Mouse (Mus musculus) layer of hippocampus, adult 8-10 months (tissue): ENCODE data around the gene Hmcn1. TPM values are rescaled to one million over a fixed set of nuclear protein-coding genes. Genes with fewer than 3 reads are reported as not detected.

ENCODE experiments used
- DNase-seq, 2 experiments: peaks; one replicate each; pipeline ENCODE4 v3.0.0; 2022; ENCODE audit warnings: low spot score in 2 of 2
- total RNA-seq, 4 experiments: library from RNA; stranded (reverse); gene quantifications; 2 replicates each; pipeline ENCODE4 v1.2.4; 2022

Gene Hmcn1
- total RNA-seq, 4 experiments from 2014 or later, result 1.3 to 4.3 (median 1.7) TPM

GRCm38 (mm10) chr1:150992711-150993161 lies 499 bp downstream of the Hmcn1 start:
- no peak for DNase-seq

- no peak for DNase-seq
Measured at GRCm38 (mm10) chr1:150991745-150992554, 1.3 kb downstream of the Hmcn1 start.

- DNase-seq, result no peak
Measured at GRCm38 (mm10) chr1:150984888-150985287, 8.3 kb downstream of the Hmcn1 start.

GRCm38 (mm10) chr1:150984092-150984503 lies 9.1 kb downstream of the Hmcn1 start:
- no peak for DNase-seq

- no peak for DNase-seq
Measured at GRCm38 (mm10) chr1:150978651-150979050, 14.6 kb downstream of the Hmcn1 start.

- no peak for DNase-seq
Measured at GRCm38 (mm10) chr1:150976263-150976662, 17.0 kb downstream of the Hmcn1 start.

GRCm38 (mm10) chr1:150959486-150960074 lies 33.7 kb downstream of the Hmcn1 start:
- DNase-seq, result no peak

GRCm38 (mm10) chr1:150951004-150951403 lies 42.2 kb downstream of the Hmcn1 start:
- no peak for DNase-seq

GRCm38 (mm10) chr1:150950046-150950445 lies 43.2 kb downstream of the Hmcn1 start:
- no peak for DNase-seq

- DNase-seq, result no peak
Measured at GRCm38 (mm10) chr1:150948911-150949310, 44.3 kb downstream of the Hmcn1 start.

- no peak for DNase-seq
Measured at GRCm38 (mm10) chr1:150943601-150944000, 49.6 kb downstream of the Hmcn1 start.

- no peak for DNase-seq
Measured at GRCm38 (mm10) chr1:150942143-150942542, 51.1 kb downstream of the Hmcn1 start.

GRCm38 (mm10) chr1:150936821-150937220 lies 56.4 kb downstream of the Hmcn1 start:
- no peak for DNase-seq

- peak; percentile 65 to 82 for DNase-seq
Measured at GRCm38 (mm10) chr1:150933616-150934015, 59.6 kb downstream of the Hmcn1 start.

GRCm38 (mm10) chr1:150920860-150921259 lies 72.4 kb downstream of the Hmcn1 start:
- DNase-seq, result no peak

GRCm38 (mm10) chr1:150920276-150920675 lies 73.0 kb downstream of the Hmcn1 start:
- DNase-seq, result peak; percentile 30 to 66

- DNase-seq, result no peak
Measured at GRCm38 (mm10) chr1:150914936-150915335, 78.3 kb downstream of the Hmcn1 start.

GRCm38 (mm10) chr1:150913586-150914136 lies 79.6 kb downstream of the Hmcn1 start:
- DNase-seq, result no peak

GRCm38 (mm10) chr1:150909642-150910041 lies 83.6 kb downstream of the Hmcn1 start:
- no peak for DNase-seq

- DNase-seq, result no peak
Measured at GRCm38 (mm10) chr1:150893677-150894188, 99.5 kb downstream of the Hmcn1 start.

GRCm38 (mm10) chr1:150890017-150890416 lies 103.2 kb downstream of the Hmcn1 start:
- no peak for DNase-seq

- no peak for DNase-seq
Measured at GRCm38 (mm10) chr1:150886267-150886666, 107.0 kb downstream of the Hmcn1 start.
